Mouse (Mus musculus) lung, postnatal 0 days (tissue): Measurements from ENCODE around the gene Mapk14. TPM values are rescaled to one million over a fixed set of nuclear protein-coding genes. Genes with fewer than 3 reads are reported as not detected.
A peak's percentile ranks its signal among the peaks of the same experiment; 100 is the strongest.

Experiments used
- ATAC-seq: fragments of 200-750 bp; cut with Nextera tagmentation; 2 replicates; pipeline ENCODE4 v1.8.0; 2017; ENCODE audit warnings: moderate library complexity
- DNase-seq: peaks from one replicate; pipeline ENCODE4 v3.0.0-alpha.2; 2016; ENCODE audit warnings: low spot score
- H3K27ac ChIP-seq: fragments of 300-500 bp; sonication (generic); 2 replicates; pipeline ENCODE4 v1.5.1; 2014; ENCODE audit warnings: antibody characterized with exemption, mild to moderate bottlenecking, low read length, mixed read lengths
- H3K27me3 ChIP-seq: fragments of 300-500 bp; sonication (generic); replicated peaks from 2 replicates; pipeline ENCODE4 v1.6.1; 2014; ENCODE audit warnings: low read length, mixed read lengths; ENCODE audit not compliant: insufficient read depth
- H3K36me3 ChIP-seq: fragments of 300-500 bp; sonication (generic); 2 replicates; pipeline ENCODE4 v1.6.1; 2014; ENCODE audit warnings: low read length, mixed read lengths; ENCODE audit not compliant: insufficient read depth
- H3K4me1 ChIP-seq: fragments of 300-500 bp; sonication (generic); 2 replicates; pipeline ENCODE4 v1.6.1; 2014; ENCODE audit warnings: antibody characterized with exemption, low read depth, low read length, mixed read lengths; ENCODE audit not compliant: insufficient read depth
- H3K4me2 ChIP-seq: fragments of 300-500 bp; sonication (generic); replicated peaks from 2 replicates; pipeline ENCODE4 v1.6.1; 2014; ENCODE audit warnings: low read depth, mild to moderate bottlenecking, low read length, moderate library complexity, mixed read lengths
- H3K4me3 ChIP-seq: fragments of 300-500 bp; sonication (generic); 2 replicates; pipeline ENCODE4 v1.5.1; 2014; ENCODE audit warnings: low read depth, low read length
- H3K9ac ChIP-seq: fragments of 300-500 bp; sonication (generic); replicated peaks from 2 replicates; pipeline ENCODE4 v1.6.1; 2014; ENCODE audit warnings: low read depth, mild to moderate bottlenecking
- H3K9me3 ChIP-seq: fragments of 300-500 bp; sonication (generic); 2 replicates; pipeline ENCODE4 v1.6.1; 2016; ENCODE audit warnings: low read length, mixed read lengths
- CTCF ChIP-seq: IDR thresholded peaks from 2 replicates; pipeline ENCODE4 v1.5.1; 2016; ENCODE audit warnings: antibody characterized with exemption, mild to moderate bottlenecking
- EP300 ChIP-seq: IDR thresholded peaks from 2 replicates; pipeline ENCODE4 v1.6.1; 2016; ENCODE audit warnings: antibody characterized with exemption, mild to moderate bottlenecking, control low read depth
- WGBS: fragments of 180-500 bp; shearing (Covaris S2); extraction: QIAGEN DNeasy Blood & Tissue Kit; methylation state at CpG from one replicate; pipeline ENCODE4 v1.1.7; 2014; 5-methylcytosine and 5-hydroxymethylcytosine counted together
- polyA plus RNA-seq: library from polyadenylated mRNA; unstranded; fragments of >200 nt; fragmentation: Nextera tagmentation; extraction: Ambion mirVana; gene quantifications from 2 replicates; pipeline ENCODE4 v1.2.1, GENCODE M21; 2015

Mapk14 gene
- polyA plus RNA-seq, 1 experiment from 2014 or later = 34.0 TPM

DNA sequence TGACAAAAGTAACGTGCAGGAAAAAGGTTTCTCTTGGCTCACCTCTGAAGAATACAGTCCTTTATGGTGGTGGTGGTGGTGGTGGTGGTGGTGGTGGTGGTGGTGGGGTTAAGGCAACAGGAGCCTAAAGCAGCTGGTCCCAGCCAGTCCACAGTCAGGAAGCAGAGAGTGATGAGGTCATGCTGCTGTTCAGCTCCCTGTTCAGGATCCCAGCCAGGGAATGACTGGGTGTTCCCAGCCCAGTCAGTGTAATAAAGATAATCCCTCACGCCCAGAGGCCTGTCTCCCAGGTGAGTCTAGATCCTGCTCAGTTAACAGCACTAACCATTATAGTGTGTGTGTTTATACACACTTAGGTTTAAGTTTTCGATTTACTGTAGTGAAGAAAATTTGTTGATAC, 10.6 kb downstream of the Mapk14 start:
- WGBS = 66% methylated on average over 3 of the region's 3 CpGs
- no peak overlapping the region for H3K4me2 ChIP-seq
- ATAC-seq (no peak), DNase-seq (peak; percentile 5)
- H3K27me3 ChIP-seq = no peaks in the 10 kb centered on the region
- 0 out of 2 replicates have a peak overlapping the region, but pooled peaks have one; percentile 52 for H3K27ac ChIP-seq
- H3K4me3 ChIP-seq = no peak overlapping the region
- H3K36me3 ChIP-seq = no peaks in the 10 kb centered on the region
- H3K9me3 ChIP-seq = no peaks in the 10 kb centered on the region
- TF ChIP-seq EP300 (no peak), CTCF (no peak)
- peaks cover 22% of the 10 kb centered on the region; the same call in 1 of the 2 replicates for H3K4me1 ChIP-seq
- no peak overlapping the region for H3K9ac ChIP-seq

DNA sequence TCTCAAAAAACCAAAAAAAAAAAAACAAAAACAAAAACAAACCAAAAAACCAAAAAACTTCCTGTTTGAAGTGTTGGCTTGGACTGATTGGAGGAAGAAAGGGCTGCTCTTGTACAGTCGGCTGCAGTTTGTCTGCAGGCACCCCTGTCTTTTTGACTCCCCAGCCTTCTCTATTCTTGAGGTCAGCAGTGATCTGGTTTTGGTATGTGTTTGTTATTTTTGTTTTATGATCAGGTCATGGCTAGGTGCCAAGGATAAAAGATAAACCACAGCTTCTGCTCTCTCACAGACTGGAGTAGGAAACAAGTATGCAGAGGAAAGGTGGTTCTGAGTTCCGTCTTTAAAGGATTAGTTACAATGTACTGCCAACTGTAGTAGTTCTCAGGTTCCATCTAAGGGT, 11.5 kb downstream of the Mapk14 start:
- 0 out of 2 replicates have a peak overlapping the region, but pooled peaks have one; percentile 52 for H3K27ac ChIP-seq

DNA sequence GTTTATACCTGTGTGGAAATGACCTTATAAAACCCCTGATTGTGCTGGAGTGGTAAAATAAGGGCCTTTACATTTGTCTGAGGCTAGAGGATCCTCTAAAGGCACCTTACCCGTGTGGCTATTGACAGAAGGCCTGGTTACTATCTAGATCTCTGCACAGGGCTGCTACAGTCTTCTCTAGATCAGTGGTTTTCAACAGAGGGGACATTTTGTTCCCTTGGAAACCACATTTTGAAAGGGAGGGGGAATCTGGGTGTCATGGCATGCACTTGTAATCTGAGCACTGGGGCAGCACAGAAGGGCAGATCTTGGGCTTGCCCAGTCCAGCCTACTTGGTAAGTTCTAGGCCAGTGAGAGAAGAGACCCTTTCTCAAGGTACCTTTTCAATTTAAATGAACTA, 15.6 kb downstream of the Mapk14 start:
- H3K4me1 ChIP-seq = peaks cover 12% of the 10 kb centered on the region; the same call in 1 of the 2 replicates
- peak overlapping the region; percentile 15; the same call in 1 of the 2 replicates for H3K27ac ChIP-seq
- ATAC-seq = peak; percentile 29; the same call in 1 of the 2 replicates
- H3K4me3 ChIP-seq = no peak overlapping the region
- H3K36me3 ChIP-seq = no peaks in the 10 kb centered on the region
- no peaks in the 10 kb centered on the region for H3K27me3 ChIP-seq
- H3K4me2 ChIP-seq = no peak overlapping the region
- DNase-seq = peak; percentile 9
- 35% methylated on average over 1 of the region's 1 CpGs for WGBS
- no peak overlapping the region for H3K9ac ChIP-seq
- H3K9me3 ChIP-seq = no peaks in the 10 kb centered on the region
- TF ChIP-seq EP300 (no peak), CTCF (no peak)

More for the DNA sequence above, 11.5 kb downstream of the Mapk14 start:
- WGBS = 45% methylated on average over 2 of the region's 2 CpGs
- Histone ChIP-seq H3K4me3 (no peak overlapping the region), H3K9me3 (no peaks in the 10 kb centered on the region), H3K9ac (no peak overlapping the region), H3K4me2 (no peak overlapping the region), H3K36me3 (no peaks in the 10 kb centered on the region), H3K4me1 (peaks cover 14% of the 10 kb centered on the region; the same call in 1 of the 2 replicates), H3K27me3 (no peaks in the 10 kb centered on the region)
- TF ChIP-seq EP300 (peak; percentile 33; the same call in 1 of the 2 replicates), CTCF (no peak)
- ATAC-seq (peak; percentile 59; the same call in 1 of the 2 replicates), DNase-seq (peak; percentile 71)

DNA sequence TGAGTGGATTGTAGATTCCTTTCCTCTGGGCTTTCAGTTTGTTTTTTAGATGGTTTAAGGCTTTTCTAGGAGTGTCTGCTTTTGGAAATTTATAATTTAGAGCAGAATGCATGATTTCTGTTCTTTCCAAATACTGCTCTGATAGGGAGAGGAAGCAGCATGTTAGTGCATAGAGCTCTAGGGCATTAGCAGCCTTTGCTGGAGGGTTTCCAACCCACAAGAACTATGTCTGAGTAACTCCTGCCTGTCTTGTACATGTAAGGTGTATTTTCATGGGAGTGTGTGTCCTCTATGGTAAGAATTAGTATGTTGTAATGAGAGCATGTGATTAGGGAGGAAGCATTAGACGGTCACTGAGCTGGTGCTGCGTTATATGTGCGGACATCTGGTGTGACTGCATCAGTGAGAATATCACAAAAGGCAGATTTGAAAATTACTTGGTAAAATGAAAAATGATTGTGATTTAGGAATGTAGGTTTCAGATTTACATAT, 16.1 kb downstream of the Mapk14 start:
- Histone ChIP-seq H3K27me3 (no peaks in the 10 kb centered on the region), H3K27ac (no peak overlapping the region), H3K9me3 (no peaks in the 10 kb centered on the region), H3K4me3 (no peak overlapping the region), H3K36me3 (no peaks in the 10 kb centered on the region), H3K9ac (no peak overlapping the region), H3K4me1 (peaks cover 12% of the 10 kb centered on the region; the same call in 1 of the 2 replicates), H3K4me2 (no peak overlapping the region)
- WGBS = 82% methylated on average over 3 of the region's 3 CpGs
- no peak for ATAC-seq
- peak; percentile 5 for DNase-seq
- TF ChIP-seq EP300 = no peak
- no peak for TF ChIP-seq CTCF

DNA sequence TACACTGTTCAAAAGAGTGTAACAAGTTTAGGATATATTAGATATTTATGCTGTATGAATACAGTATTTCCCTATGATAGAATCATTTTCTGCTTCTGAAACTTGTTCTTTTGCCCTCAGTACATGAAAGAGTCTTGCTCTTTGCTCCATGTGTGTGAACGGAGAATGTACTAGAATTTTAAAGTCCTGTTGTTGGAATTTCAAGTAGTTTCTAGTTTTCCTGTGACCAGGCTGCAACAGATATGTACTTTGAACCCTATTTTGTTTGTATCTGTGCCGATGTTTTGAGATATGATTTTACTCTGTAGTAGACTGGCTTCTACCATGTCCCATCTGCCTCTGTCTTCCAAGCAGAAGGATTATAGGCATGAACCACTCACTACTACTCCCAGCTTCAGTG, 16.7 kb downstream of the Mapk14 start:
- no peak overlapping the region for H3K4me2 ChIP-seq
- no peak for ATAC-seq
- H3K9ac ChIP-seq = no peak overlapping the region
- H3K27ac ChIP-seq = no peak overlapping the region
- no peaks in the 10 kb centered on the region for H3K27me3 ChIP-seq
- 59% methylated on average over 2 of the region's 2 CpGs for WGBS
- H3K36me3 ChIP-seq = no peaks in the 10 kb centered on the region
- no peaks in the 10 kb centered on the region for H3K9me3 ChIP-seq
- H3K4me1 ChIP-seq = peaks cover 12% of the 10 kb centered on the region; the same call in 1 of the 2 replicates
- no peak for TF ChIP-seq CTCF
- no peak for TF ChIP-seq EP300
- no peak overlapping the region for H3K4me3 ChIP-seq
- peak; percentile 10 for DNase-seq

DNA sequence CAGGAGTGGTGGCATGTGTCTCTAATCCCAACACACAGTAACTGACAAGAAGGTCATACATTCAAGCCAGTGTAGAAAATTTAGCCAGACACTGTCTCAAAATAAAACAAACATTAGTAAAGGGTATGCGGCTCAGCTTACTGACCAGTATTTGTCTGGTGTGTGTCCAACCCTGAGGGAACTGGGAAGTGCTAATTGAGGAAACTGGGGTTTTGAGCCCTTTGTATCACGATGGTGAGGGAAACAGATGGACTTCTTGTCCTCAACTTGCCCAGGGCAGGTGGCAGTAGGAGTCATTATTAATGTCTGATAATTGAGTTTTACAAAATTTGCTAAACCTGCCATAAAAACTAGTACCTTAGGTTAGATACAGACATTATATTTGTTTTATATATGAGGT, 17.9 kb downstream of the Mapk14 start:
- DNase-seq = peak; percentile 8
- 17% methylated on average over 2 of the region's 2 CpGs for WGBS
- no peak for ATAC-seq

More for the DNA sequence above, 17.9 kb downstream of the Mapk14 start:
- no peak overlapping the region for H3K9ac ChIP-seq
- no peak overlapping the region for H3K27ac ChIP-seq
- peaks cover 12% of the 10 kb centered on the region; the same call in 1 of the 2 replicates for H3K4me1 ChIP-seq
- H3K4me2 ChIP-seq = no peak overlapping the region
- no peaks in the 10 kb centered on the region for H3K27me3 ChIP-seq
- H3K9me3 ChIP-seq = no peaks in the 10 kb centered on the region
- no peaks in the 10 kb centered on the region for H3K36me3 ChIP-seq
- TF ChIP-seq CTCF (no peak), EP300 (no peak)
- no peak overlapping the region for H3K4me3 ChIP-seq
